Mouse (Mus musculus) ZHBTc4 (cell line): ENCODE measurements around the gene Apobec1.
A peak's percentile ranks its signal among the peaks of the same experiment; 100 is the strongest.
"Not testable (repeated sequence)": the region's sequence is repeated elsewhere in the genome, so short reads cannot be mapped to it uniquely, and the experiment has no call there.

Experiments
- DNase-seq: peaks from one replicate; pipeline ENCODE4 v3.0.0-alpha.2; 2011; ENCODE audit warnings: low read depth, low spot score

Gene Apobec1

DNA sequence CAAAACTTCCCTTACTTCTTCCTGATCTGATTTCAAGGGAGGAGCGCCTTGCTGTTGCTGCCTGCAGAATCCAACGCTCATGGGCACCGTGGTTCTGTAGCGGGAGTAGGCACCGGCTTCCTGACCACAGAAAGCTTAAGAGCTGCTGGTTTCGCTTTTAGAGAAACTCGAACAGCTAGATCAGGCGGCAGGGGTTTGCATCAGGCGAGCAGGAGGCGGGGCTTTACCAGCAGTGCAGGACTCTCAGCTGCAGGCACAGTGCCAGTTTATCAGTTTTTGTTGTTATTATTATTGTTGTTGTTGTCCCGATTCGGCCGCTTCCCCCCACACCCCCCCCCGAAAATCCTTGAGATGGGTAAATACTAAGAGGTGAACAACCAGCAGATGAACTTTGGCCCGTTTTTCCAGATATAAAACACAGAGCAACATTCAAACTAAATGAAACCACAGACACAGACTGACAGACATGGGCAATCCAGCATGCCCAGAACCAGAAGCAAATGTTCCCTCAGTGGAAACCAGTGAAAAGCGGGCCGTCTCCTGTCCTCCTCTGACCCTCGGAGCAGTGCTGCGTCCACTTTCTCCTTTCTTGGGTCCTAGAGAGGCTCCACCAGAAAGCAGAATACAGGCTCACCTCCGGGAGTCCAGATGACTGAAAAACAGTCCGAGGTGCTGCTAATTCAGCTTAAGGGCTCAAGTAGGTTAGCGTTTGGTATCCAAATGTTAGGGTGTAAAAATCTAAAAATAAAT lies at the start of gene Apobec1:
Gene Apobec1, minus strand, starts transcription at position 203 of the 750 bp plus-strand sequence.
- peak; percentile 83 for DNase-seq

DNA sequence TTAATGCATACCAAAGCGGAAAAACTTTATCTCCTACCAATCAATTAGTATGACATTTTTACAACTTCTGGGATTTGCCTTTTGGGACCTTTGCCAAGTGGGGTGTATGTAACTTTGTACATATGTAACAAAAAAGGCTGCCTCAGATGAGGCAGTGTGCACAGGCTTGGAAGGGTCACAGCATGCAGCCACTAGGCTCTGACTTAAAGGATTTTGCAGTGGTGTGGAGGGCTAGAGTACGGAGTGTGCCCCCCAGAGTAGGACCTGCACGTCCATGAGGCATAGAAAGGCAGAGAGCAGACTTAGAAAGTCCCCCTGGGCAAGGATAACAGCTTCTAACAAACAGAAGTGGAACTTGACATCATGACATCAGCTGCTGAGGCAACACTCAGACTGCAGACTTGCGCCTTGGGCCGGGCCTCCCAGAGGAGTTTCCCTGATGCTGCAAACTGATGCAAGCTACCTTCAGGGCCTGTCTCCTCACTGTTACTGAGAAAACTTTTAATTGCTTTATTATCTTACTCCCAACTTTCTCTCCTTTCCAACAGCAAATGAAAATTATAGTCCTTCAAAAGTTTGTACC lies 48.2 kb upstream of the Apobec1 start:
- DNase-seq: no peak

DNA sequence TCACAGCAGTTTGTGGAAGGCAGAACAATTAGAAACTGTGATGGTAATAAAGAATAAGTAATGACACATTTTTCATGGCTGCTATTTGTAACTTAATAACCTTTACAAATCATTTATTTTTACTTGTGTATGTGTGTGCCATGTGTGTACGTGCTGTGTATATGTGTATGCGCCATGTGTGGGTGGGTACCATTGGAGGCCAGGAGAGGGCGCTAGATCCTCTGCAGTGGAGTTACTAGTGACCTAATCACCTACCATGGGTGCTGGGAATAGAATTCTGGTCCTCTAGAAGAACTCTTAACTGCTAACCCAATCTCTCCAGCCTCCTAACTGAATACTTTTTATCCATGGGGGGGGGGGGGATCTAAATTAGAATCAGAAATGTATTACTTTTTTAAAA lies 47.7 kb upstream of the Apobec1 start:
- no peak for DNase-seq

DNA sequence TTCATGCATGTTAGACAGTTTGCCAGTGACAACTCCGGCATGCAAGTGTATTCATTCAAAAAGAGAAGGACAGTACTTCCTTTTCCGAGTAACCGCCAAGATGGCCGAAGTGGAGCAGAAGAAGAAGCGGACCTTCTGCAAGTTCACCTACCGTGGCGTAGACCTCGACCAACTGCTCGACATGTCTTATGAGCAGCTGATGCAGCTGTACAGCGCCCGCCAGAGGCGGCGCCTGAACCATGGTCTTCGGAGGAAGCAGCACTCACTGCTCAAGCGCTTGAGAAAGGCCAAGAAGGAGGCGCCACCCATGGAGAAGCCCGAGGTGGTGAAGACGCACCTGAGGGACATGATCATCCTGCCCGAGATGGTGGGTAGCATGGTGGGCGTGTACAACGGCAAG lies 42.0 kb upstream of the Apobec1 start:
- DNase-seq: peak; percentile 81

DNA sequence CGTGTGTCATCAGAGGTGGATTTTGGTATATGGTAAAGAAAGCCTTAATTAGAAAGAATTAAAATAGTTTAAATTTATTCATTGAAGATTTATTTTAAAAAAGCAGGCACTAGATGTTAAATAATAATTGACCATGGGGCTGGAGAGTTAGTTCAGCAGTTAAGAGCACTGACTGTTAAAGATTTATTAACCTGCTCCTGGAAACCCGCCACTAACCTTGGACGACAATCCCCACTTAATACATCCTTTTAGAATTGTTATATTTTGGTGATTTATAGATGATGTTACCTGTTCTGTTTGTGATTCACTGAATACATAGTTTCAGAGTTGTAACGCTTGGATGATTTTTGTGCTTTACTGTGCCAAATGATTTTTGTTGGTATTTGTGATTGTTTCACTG lies 35.3 kb upstream of the Apobec1 start:
- not testable (repeated sequence) for DNase-seq

DNA sequence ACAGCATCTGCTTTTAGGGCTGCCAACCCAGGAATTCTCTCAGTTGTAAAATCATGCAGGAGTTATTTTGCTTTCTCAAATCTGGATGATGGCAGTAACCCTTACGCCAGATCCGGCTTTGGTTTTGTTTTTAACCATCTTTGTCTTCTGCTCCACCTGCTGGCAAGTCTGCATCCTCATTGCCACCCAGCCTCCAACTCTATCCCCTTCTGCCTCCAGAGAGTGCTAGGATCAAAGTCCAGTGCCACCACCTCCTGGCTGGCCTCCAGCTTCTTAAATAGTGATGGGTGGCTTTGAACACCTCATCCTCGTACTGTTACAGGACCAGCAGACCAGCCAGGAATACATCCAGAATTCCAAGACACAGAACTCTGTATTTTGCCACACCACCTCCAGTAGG lies 34.4 kb upstream of the Apobec1 start:
- DNase-seq: peak; percentile 46

DNA sequence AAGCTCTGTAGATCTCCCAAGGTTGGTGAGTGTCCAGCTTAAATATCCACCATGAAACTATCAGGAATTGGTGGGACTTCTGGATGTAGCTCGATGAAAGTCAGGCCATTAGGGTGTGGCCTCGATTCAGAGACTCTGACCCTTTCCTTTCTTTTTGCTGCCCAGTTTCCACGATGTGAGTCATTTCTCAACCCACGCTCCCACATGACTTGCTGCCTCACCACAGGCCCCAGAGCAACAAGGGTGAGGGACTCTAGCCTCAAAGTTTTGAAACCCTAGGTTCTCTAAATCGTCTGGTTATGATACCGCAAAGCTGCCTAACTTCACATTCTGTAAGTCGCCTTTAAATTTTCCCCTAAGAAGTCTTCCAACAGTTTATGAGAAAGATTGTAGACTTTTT lies 33.1 kb upstream of the Apobec1 start:
- no peak for DNase-seq

DNA sequence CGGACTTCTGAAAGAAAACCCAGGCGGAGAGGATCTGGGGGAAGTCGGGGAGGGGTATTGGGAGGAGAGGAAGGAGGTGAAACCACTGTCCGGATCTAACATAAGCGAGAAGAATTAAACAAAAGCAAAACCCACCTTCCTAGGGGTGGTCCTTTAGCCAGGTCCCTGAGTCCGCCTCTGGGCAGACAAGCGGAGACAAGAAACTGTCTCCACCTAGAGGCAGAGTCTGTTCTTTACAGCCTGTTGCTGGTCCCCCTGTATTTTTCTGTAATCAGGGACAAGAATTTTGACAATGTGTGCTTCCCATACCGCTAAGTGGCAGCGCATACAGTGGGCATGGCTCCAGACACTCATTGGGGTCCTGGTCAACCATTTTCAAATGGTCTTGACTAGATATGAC lies 31.2 kb upstream of the Apobec1 start:
- DNase-seq: peak; percentile 83

DNA sequence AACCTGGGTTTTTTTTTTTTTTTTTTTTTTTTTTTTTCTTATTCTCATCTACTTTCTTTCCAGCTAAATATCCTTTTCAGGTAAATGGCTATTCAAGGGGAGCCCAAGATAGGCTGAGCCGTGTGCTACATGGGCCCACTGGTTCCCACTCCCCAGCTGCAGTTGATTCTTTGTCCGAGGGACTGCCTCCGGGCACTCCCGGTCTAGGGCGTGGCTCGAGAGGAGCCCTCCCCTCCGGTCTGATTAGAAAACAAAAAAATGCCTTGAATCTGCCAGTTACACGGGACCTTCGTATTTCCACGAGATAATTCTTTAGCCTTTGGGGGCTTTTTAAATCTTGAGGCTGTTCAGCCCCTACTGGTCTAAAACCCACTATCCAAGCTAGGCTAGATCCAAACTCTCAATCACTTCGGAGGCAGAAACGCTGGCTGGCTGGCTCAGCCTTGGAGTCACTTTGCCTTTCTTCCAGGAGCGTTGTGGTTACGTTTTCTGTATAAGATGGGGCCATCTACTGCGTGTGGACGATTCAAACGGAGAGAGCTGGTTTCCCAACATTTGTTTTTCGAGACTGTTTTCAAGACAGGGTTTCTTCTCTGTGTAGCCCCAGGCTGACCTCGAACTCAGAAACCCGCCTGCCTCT lies 25.3 kb upstream of the Apobec1 start:
- DNase-seq: peak; percentile 66

DNA sequence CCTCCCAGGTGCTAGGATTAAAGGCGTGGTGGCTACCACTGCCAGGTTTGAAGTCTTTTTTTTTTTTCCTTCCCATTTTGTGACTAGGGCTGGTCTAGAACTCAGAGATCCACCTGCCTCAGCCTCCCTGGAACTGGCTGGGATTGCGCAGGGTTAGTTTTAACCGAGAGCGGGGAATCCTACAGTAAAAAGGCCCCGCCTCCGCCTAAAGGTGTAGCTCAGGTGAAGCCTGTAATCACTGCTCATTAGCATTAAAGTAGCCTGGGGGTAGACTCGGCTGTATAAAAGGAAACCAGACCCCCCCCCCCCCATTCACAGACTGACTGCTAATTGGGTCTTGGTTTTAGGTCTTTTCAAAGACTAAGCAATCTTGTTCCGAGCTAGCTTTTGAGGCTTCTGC lies 23.9 kb upstream of the Apobec1 start, which contains the start of gene Dppa3:
Gene Dppa3, plus strand, starts transcription at position 301 of the 400 bp plus-strand sequence.
- DNase-seq: no peak

DNA sequence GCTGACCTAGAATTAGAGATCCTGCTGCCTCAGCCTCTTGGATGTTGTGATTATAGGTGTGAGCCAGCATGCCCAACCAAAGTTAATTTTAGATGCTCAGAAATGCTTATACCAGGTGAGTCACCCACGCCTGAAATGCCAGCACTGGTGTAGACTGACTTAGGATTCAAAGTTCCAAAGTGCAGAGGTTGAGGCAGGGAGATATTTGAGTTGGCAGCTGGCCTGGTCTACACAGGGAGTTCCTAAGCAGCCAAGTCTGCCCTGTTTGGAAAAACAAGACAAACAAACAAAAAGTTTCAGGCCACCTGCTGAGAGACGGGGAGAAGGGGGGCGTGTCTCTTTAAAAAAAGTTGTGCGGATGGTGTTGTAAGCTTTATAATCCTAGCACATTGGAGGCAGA lies 22.9 kb upstream of the Apobec1 start:
- no peak for DNase-seq

DNA sequence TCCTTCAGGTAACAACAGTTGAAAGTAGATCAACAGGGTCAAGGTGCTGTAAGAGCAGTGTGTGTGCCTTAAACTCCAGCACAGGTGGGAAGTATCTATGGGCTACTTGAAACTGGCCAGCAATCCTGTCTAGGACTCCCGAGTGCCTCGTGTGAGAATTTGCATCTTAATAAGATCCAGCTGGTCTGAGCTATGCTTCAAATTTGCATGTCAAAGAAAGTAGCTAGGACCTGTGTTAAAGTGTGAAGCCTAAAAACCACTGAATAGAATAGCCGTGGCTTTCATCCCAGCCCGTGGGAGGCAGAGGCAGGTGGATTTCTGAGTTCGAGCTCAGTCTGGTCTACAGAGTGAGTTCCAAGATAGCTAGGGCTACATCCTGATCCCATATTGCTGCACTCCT lies 22.2 kb upstream of the Apobec1 start:
- DNase-seq: peak; percentile 93

DNA sequence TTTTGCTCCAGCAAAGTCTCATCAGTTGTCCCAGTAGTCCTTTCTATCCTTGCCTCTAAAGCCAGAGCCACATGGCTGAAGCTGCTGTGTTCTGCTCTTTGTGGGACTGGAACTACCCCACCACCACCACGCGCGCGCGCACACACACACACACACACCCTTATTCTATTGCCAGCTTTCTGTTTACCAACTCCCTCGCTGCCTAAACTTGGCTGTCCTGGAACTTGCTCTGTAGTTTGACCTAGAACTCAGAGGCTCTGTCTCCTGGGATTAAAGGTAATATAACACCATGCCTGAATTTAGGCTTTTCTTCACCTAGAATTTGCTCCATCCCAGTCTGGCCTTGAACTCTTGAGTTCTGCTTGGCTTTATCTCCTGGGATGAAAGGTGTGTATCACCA lies 18.8 kb upstream of the Apobec1 start:
- DNase-seq: no peak

DNA sequence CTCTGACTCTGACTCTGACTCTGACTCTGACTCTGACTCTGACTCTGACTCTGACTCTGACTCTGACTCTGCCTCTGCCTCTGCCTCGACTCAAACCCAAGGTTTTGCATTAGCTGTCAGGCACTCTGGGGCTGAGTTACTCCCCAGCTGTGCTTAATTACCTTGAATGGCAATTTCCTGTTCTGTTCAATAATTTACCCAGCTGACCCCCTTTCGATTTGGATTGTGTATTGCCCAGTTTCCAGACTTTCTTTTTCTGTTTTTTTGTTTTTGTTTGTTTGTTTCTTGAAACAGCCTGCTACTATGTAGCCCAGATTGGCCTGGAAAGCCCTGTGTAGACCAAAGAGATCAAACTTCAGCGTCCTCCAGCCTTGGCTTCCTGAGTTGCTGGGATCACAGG lies 13.8 kb upstream of the Apobec1 start:
- DNase-seq: no peak

DNA sequence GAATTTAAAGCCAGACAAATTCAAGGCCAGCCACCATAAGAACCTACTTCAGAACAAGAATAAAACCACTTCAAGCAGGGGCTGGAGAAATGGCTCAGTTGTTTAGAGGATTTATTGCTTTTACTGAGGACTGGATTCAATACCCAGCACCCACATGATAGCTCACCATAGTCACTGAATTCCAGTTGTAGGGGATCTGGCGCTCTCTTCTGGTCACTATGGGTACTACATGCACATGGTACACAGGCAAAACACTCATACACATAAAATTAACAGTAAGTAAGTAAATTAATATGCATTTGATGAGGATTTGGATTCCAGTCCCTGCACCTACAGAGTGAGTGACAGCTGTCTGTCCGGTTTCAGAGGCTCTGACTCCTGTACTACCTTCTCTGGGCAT lies 11.8 kb upstream of the Apobec1 start:
- peak; percentile 83 for DNase-seq

DNA sequence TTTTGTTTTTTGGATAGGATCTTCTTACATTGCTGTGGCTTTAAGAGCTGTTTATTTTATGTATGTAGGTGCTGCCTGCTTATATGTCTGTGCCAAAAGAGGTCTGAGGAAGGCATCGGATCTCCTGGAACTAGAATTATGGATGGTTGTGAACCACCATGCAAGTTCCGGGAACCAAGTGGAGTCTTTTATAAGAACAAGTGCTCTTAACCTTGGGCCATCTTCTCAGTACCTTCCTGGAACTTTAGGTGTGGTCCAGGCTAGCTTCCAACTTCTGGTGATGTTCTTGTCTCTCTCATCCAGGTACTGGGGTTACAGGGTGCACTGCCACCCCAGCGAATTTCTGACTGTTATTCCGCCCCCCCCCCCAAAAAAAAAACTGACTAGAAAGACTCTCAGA lies 10.2 kb upstream of the Apobec1 start:
- DNase-seq: no peak

DNA sequence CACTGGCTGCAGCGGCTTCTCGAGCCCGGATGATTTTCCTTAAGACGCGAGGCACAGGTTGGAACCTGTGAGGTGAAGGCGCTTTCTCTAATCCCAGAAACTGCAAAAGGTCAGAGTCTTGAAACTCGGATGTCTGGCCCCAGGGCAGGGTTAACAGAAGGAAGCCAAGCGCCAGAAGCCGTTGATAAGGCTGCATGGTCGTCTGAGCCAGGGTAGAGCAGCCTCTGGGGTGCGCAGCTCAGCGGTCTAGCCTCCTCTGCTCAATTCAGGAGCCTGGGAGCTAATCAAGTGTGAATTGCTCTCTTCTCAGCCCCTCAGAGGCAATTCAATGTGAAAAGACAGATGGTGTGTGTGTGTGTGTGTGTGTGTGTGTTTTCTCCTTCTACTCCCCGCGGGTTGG lies 7.5 kb upstream of the Apobec1 start, which contains the start of gene Gdf3:
Gene Gdf3, minus strand, starts transcription at position 317 of the 400 bp plus-strand sequence.
- DNase-seq: peak; percentile 74

DNA sequence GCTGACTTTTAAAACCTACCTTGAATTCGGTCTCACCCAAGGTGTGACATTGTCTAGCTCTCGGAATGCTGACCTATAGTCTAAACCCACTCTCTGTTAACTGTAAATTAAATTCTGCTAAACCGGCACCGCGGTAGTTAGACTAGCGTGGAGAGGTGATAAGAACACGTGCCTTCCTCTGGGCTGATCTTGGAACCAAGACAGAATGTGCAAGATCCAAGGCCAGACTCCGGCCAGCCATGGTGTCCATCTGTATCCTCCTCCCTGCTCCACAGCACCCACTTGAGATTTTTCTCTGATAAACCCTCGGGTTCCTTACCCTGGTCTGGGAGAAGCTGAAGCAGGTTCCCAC lies 7.1 kb upstream of the Apobec1 start:
- no peak for DNase-seq

DNA sequence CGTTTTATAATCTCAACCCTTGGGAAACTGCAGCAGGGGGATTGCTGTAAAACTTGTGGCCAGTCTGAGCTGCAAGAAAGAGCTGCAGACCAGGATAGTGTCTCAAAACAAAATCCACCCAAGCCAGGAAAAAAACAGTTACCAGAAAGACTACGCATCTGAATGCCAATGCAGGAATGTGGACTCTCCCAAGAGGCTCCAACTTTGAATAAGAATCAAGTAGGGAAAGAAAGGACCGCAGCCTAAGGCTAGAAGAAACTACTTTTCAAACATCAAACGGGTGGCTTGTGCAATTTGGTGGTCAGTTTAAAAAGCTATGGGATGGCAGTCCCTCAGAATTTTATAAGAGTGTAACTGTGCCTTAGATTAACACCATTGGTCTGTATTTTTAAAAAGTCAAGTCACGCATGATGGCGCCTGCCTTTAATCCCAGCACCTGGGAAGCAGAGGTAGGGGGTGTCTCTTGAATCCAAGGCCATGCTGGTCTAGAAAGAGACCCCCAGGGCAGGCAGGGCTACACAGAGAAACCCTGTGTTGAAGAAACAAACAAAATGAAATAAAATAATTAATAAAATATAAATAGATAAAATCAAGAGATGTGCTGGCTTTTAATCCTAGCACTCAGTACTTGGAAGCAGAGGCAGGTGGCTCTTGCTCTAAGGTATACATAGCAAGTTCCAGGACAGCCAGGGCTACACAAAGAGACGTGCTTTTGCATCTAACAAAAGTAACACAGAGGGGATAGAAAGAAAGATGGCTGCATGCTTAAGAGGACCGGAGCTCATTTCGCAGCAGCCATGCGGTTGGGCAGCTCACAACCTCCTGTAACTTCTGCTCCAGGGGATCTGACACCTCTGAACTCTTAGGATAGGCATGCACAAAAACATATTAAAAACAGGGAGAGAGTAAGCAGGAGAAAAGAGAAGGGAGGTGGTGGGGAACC lies 6.5 kb upstream of the Apobec1 start:
- peak; percentile 94 for DNase-seq

DNA sequence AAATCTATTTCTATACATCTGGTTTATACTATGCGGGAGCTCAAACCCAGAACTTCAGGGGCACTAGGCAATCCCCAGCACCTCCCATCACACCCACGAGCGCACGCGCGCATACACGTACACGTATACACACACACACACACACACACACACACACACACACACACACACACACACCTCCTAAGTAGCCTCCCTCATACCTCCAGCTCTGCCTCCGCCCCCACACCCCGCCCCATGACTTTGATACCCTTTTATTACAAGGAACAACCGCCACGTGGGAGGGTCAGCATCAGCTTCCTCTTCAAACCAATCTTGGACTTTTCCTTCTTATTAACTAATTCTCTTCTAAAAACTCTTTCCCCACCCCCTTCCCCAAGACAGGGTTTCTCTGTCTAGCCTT lies 5.5 kb upstream of the Apobec1 start:
- DNase-seq: peak; percentile 94

DNA sequence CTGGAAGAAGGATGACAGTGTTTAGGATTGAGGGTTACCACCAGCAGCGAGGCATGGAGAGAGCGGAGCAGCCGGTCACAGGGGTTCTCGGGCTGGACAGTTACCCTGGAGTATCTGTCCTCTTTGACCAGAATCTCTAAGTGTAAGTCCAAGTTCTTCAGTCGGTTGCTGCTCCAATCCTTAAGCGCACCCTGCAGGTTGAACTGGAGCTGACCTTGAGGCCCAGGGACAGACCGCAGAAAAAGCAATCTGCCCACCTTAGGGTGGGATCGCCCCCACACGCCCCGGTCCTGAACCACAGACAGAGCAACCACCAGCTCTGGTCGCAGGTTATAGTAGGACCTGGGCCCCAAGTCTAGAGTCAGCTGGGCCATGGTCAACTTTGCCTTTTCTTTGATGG lies 4.4 kb upstream of the Apobec1 start:
- DNase-seq: peak; percentile 50

DNA sequence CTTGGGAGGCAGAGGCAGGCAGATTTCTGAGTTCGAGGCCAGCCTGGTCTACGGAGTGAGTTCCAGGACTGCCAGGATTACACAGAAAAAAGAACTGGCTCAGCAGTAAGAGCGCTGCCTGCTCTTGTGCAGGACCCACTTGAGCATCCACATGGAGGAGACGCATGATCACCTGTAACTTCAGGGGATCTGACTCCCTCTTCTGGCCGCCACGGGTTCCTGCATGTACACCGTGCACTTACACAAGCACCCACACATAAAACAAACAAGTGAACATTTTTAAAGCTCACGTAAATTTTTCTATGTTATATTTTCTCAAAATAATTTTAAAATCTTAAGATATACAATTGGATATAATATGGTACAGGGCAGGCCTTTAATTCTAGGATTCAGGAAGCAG lies 3.2 kb upstream of the Apobec1 start:
- peak; percentile 90 for DNase-seq
